Mouse (Mus musculus) cortical plate, adult 2 months (tissue): ENCODE results near the gene Fam98b.

ENCODE experiments used
- CTCF ChIP-seq: fragments of 200-500 bp; IDR thresholded peaks from 2 replicates; pipeline ENCODE4 v1.5.1; 2011; ENCODE audit warnings: mild to moderate bottlenecking, control low read depth, low read length; ENCODE audit not compliant: insufficient read depth; ENCODE audit errors: extremely low read depth
- POLR2A ChIP-seq: fragments of 200-500 bp; IDR thresholded peaks from 2 replicates; pipeline ENCODE4 v1.6.1; 2011; ENCODE audit warnings: mild to moderate bottlenecking, low read length, control low read depth; ENCODE audit not compliant: insufficient read depth; ENCODE audit errors: extremely low read depth

- TF ChIP-seq CTCF (no peak), POLR2A (no peak)
Observed at GRCm38 (mm10) chr2:117312030-117312429, 62.5 kb downstream of the Fam98b start.
